Mouse (Mus musculus) hindbrain, embryonic 16.5 days (tissue): ENCODE measurements around the gene Sptb. TPM values are rescaled to one million over a fixed set of nuclear protein-coding genes. Genes with fewer than 3 reads are reported as not detected.

Experiments used
- ATAC-seq: fragments of 200-750 bp; cut with Nextera tagmentation; 2 replicates; pipeline ENCODE4 v1.8.0; 2017; ENCODE audit warnings: moderate TSS enrichment, moderate library complexity
- H3K27ac ChIP-seq: fragments of 300-500 bp; sonication (generic); 2 replicates; pipeline ENCODE4 v1.5.1; 2014; ENCODE audit warnings: low read depth, mild to moderate bottlenecking, control low read depth, low read length, moderate library complexity
- H3K27me3 ChIP-seq: fragments of 300-500 bp; sonication (generic); replicated peaks from 2 replicates; pipeline ENCODE4 v1.6.1; 2014; ENCODE audit warnings: low read length; ENCODE audit not compliant: control insufficient read depth, insufficient read depth
- H3K36me3 ChIP-seq: fragments of 300-500 bp; sonication (generic); 2 replicates; pipeline ENCODE4 v1.6.1; 2014; ENCODE audit warnings: mild to moderate bottlenecking, low read length, moderate library complexity, mixed read lengths; ENCODE audit not compliant: control insufficient read depth, insufficient read depth
- H3K4me1 ChIP-seq: fragments of 300-500 bp; sonication (generic); 2 replicates; pipeline ENCODE4 v1.6.1; 2014; ENCODE audit warnings: low read depth, low read length; ENCODE audit not compliant: control insufficient read depth, insufficient read depth
- H3K4me2 ChIP-seq: fragments of 300-500 bp; sonication (generic); 2 replicates; pipeline ENCODE4 v1.6.1; 2014; ENCODE audit warnings: mild to moderate bottlenecking, low read length, control low read depth, moderate library complexity
- H3K4me3 ChIP-seq: fragments of 300-500 bp; sonication (generic); 2 replicates; pipeline ENCODE4 v1.5.1; 2014; ENCODE audit warnings: mild to moderate bottlenecking, low read length, control low read depth, moderate library complexity
- H3K9ac ChIP-seq: fragments of 300-500 bp; sonication (generic); 2 replicates; pipeline ENCODE4 v1.6.1; 2014; ENCODE audit warnings: low read depth, mild to moderate bottlenecking, control low read depth, low read length, moderate library complexity
- H3K9me3 ChIP-seq: fragments of 300-500 bp; sonication (generic); 2 replicates; pipeline ENCODE4 v1.6.1; 2014; ENCODE audit warnings: mild to moderate bottlenecking, low read length, moderate library complexity; ENCODE audit not compliant: control insufficient read depth
- WGBS: fragments of 180-500 bp; shearing (Covaris S2); extraction: QIAGEN DNeasy Blood & Tissue Kit; methylation state at CpG from one replicate; pipeline ENCODE4 v1.1.7; 2014; 5-methylcytosine and 5-hydroxymethylcytosine counted together
- polyA plus RNA-seq: library from polyadenylated mRNA; unstranded; fragments of >200 nt; fragmentation: Nextera tagmentation; extraction: Ambion mirVana; gene quantifications from 2 replicates; pipeline ENCODE4 v1.2.1, GENCODE M21; 2015

The Sptb gene
- polyA plus RNA-seq: 7.0 and 8.4 TPM in 2 replicates

DNA sequence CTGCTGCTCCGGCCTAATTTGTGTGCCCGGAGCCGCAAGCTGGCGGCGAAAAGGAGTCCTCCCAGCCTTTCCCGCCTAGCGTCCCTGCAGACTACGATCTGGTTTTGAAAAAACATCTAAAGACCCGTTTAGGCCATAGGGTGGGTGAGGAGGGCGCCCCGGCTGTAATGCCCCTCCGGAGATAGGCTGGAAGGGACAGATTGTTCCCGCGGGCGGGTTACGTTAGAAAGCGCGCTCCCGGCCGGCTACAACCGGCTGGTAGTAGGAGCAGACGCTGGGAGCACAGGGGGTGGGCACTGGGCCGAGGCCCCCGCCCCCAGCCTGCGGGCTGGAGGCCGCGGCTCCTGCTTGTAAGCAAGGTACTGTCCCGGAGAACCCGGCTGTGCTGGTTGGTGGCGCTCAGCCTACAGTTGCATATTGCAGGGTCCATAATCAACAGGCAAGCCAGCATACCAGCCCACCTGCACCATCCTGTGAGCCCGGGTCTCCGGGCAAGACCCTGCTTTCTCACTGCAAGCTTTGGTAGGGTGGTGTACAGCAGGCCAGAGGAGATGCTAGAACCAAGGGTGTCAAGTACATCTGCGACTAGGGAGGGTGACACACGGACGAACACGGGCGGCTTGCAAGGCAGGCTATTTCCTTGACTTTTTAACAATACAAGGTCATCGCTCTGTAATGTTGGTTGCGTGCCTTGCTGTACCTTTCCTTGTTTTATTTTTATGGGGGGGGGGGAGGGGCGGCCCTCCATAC is at the start of gene Sptb:
Sptb (minus strand) TSS at position 197 of the 750 bp plus-strand sequence.
- WGBS: under 1% methylated on average over 39 of the region's 40 CpGs
- Histone ChIP-seq H3K4me3 (peak within 1 kb of the TSS; percentile 86), H3K27me3 (peaks cover 6% of the 10 kb centered on the region; the same call in 1 of the 2 replicates), H3K4me2 (peak within 1 kb of the TSS; percentile 99), H3K36me3 (no peaks in the 10 kb centered on the region), H3K9ac (peak within 1 kb of the TSS; percentile 91), H3K9me3 (no peaks in the 10 kb centered on the region), H3K4me1 (peaks cover 16% of the 10 kb centered on the region), H3K27ac (peak within 1 kb of the TSS; percentile 86)
- ATAC-seq: peak; percentile 86

DNA sequence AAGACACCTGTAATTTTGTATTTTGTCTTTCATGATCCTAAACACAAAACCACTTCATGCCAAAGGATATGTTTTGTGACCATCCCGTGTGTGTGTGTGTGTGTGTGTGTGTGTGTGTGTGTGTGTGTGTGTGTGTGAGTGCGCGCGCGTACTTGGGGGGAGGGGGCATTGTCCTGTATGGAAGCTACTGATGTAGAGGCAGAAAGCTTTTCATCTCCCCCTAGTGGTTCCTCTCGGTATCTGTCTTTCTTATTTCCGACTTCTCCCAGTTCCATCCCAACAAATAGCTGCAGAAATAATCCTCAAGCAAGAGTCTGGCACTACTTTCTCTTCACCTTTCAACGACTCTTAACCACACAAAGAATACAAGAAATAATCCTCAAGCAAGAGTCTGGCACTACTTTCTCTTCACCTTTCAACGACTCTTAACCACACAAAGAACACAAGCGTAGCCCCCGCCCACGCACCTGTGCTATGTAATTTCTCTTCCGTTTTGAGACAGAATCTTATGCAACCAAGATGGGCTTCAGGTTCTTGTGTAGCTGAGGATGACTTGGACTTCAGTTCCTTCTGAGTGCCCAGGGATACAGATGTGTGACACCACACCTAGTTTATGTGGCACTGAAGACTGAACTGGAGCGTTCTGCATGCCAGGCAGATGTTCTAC is 42.4 kb upstream of the Sptb start:
- Histone ChIP-seq H3K27me3 (no peaks in the 10 kb centered on the region), H3K4me2 (no peak overlapping the region), H3K4me1 (no peaks in the 10 kb centered on the region), H3K9me3 (no peaks in the 10 kb centered on the region; the same call in 1 of the 2 replicates), H3K4me3 (no peak overlapping the region), H3K27ac (no peak overlapping the region), H3K36me3 (no peaks in the 10 kb centered on the region), H3K9ac (no peak overlapping the region)
- 45% methylated on average over 14 of the region's 14 CpGs for WGBS
- ATAC-seq: no peak

DNA sequence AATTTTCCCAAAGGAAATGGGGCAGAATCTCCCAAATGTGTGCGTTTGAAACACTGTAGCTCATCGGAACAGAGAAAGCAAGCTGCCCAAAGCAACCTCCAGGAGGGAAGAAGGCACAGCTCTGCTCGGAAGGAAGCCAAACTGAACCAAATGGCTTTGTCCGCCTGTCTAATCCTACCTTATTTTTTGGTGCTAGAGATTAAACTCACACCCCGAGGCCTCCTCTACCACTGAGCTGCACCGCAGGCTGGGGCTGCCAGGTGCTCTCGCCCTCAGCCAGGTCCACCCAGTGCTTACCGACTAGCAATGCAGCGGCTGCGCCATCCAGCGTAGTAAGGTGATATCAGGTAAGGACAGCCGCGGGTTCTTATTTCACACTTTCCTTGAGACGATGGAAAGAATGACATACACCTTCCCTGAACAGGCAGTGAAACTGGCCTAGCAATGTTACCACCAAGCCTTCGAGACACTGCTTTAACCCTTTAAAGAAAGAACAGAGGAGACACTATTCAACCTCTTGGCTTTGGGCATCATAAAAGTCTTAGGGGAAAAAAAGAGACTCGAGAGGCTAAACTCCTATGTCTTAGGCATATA is 40.6 kb upstream of the Sptb start:
- Histone ChIP-seq H3K4me2 (no peak overlapping the region), H3K27ac (no peak overlapping the region)
- no peak for ATAC-seq

GRCm38 (mm10) chr12:76727955-76728354 is 17.6 kb upstream of the Sptb start:
- Histone ChIP-seq H3K4me3 (no peak overlapping the region), H3K4me1 (no peaks in the 10 kb centered on the region), H3K4me2 (no peak overlapping the region), H3K27ac (no peak overlapping the region), H3K9ac (no peak overlapping the region), H3K9me3 (peaks cover 4% of the 10 kb centered on the region; the same call in 1 of the 2 replicates), H3K27me3 (no peaks in the 10 kb centered on the region), H3K36me3 (no peaks in the 10 kb centered on the region)
- 95% methylated on average over 4 of the region's 4 CpGs for WGBS
- no peak for ATAC-seq

More for the DNA sequence above, 40.6 kb upstream of the Sptb start:
- Histone ChIP-seq H3K4me1 (no peaks in the 10 kb centered on the region), H3K9me3 (no peaks in the 10 kb centered on the region; the same call in 1 of the 2 replicates), H3K27me3 (no peaks in the 10 kb centered on the region), H3K9ac (no peak overlapping the region), H3K4me3 (no peak overlapping the region), H3K36me3 (no peaks in the 10 kb centered on the region)
- 78% methylated on average over 16 of the region's 16 CpGs for WGBS

DNA sequence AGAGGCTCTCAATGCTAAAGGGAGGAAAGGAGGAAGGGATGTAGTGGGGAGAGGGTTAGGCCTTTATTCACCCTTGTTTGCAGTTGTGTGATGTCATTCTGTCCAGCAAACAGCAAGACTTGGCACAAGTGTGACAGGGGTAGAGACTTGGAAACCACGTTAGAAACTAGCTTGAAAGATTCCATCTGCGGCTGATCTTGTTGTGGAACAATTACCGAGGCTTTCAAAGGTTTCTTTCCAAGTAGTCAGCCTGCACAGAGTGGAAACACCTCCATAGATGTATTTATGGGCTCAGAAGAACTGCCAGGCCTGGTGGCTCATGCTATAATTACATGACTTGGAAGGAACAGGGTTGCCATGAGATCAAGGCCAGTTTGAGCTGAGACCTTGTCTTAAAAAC is 11.7 kb upstream of the Sptb start:
- Histone ChIP-seq H3K9ac (no peak overlapping the region), H3K9me3 (peaks cover 4% of the 10 kb centered on the region; the same call in 1 of the 2 replicates), H3K4me3 (no peak overlapping the region), H3K4me2 (no peak overlapping the region), H3K4me1 (no peaks in the 10 kb centered on the region), H3K36me3 (no peaks in the 10 kb centered on the region), H3K27me3 (no peaks in the 10 kb centered on the region), H3K27ac (no peak overlapping the region)
- WGBS: 66% methylated on average over 3 of the region's 3 CpGs
- no peak for ATAC-seq

- no peak overlapping the region for H3K9ac ChIP-seq
- H3K36me3 ChIP-seq: no peaks in the 10 kb centered on the region
- ATAC-seq: no peak
These were observed 10.2 kb upstream of the Sptb start for GRCm38 (mm10) chr12:76720572-76720971.

DNA sequence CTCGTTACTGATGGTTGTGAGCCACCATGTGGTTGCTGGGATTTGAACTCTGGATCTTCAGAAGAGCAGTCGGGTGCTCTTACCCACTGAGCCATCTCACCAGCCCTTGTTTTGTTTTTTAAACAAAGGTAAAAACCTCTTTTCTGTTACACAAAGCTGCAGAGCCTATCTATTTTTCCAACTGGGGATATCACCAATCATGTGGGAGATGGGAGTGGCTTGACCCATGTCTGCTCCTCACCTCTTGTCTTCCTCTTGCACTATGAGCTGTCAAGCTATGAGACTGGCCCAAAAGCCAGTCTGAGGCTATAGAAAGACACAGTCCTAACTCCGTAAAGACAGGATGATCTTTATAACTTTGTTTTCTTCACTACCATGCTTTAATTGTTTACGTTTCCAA is 8.0 kb upstream of the Sptb start:
- Histone ChIP-seq H3K36me3 (no peaks in the 10 kb centered on the region), H3K9me3 (no peaks in the 10 kb centered on the region), H3K4me1 (no peaks in the 10 kb centered on the region), H3K4me2 (no peak overlapping the region), H3K4me3 (no peak overlapping the region), H3K9ac (no peak overlapping the region), H3K27me3 (no peaks in the 10 kb centered on the region), H3K27ac (no peak overlapping the region)
- no peak for ATAC-seq
- WGBS: 81% methylated on average over 4 of the region's 4 CpGs

More at GRCm38 (mm10) chr12:76720572-76720971, 10.2 kb upstream of the Sptb start:
- H3K4me1 ChIP-seq: no peaks in the 10 kb centered on the region
- no peak overlapping the region for H3K27ac ChIP-seq
- H3K27me3 ChIP-seq: no peaks in the 10 kb centered on the region
- H3K9me3 ChIP-seq: peaks cover 4% of the 10 kb centered on the region; the same call in 1 of the 2 replicates
- no peak overlapping the region for H3K4me3 ChIP-seq
- no peak overlapping the region for H3K4me2 ChIP-seq

DNA sequence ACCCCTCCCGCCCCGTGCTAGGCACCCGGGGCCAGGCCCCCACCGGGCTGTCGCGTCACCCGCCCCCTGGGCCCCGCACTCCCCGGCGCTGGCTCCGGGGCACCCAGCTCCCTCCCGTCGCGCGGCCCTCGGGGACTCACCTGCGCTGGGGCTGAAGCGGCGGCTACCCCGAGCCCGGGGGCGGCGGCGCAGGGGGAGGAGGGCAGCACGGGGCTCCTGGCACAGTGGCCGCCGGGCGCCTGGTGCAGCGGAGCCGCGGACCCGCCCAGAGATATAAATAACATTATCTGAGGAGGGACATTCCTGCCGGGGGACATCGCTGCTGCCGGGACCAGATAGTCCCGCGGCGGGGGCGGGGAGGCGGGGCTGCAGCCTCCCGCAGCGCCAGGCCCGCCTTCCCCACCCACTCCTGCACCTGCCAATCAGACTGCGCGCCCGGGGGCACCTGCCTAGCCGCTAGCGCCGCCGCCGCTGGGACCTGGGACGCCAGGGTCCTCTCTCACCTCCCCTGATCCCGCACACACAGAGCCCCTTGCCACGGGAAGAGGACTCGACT is 474 bp downstream of the Sptb start:
- H3K27me3 ChIP-seq: peaks cover 6% of the 10 kb centered on the region; the same call in 1 of the 2 replicates
- H3K27ac ChIP-seq: peak overlapping the region; percentile 86
- peaks cover 19% of the 10 kb centered on the region for H3K4me1 ChIP-seq
- peak overlapping the region; percentile 91 for H3K9ac ChIP-seq
- peak; percentile 82 for ATAC-seq
- peak overlapping the region; percentile 99 for H3K4me2 ChIP-seq
- WGBS: under 1% methylated on average over 44 of the region's 55 CpGs
- H3K9me3 ChIP-seq: no peaks in the 10 kb centered on the region
- H3K4me3 ChIP-seq: peak overlapping the region; percentile 86
- no peaks in the 10 kb centered on the region for H3K36me3 ChIP-seq
